Mouse (Mus musculus) lung, adult 2 months (tissue): ENCODE data around the gene Gspt1.

Experiments used
- CTCF ChIP-seq: fragments of 200-500 bp; IDR thresholded peaks from 2 replicates; pipeline ENCODE4 v1.5.1; 2011; ENCODE audit warnings: mild to moderate bottlenecking, low read length, control low read depth; ENCODE audit not compliant: insufficient read depth
- POLR2A ChIP-seq: fragments of 200-500 bp; IDR thresholded peaks from 2 replicates; pipeline ENCODE4 v1.6.1; 2011; ENCODE audit warnings: low read depth, mild to moderate bottlenecking, control low read depth, low read length, borderline replicate concordance; ENCODE audit errors: extremely low read depth

- TF ChIP-seq CTCF (no peak), POLR2A (no peak)
These were observed 11.7 kb downstream of the Gspt1 start for GRCm38 (mm10) chr16:11242401-11242800.
